Mouse (Mus musculus) embryonic facial prominence, embryonic 11.5 days (tissue): ENCODE data around the gene Kcnv2. TPM values are rescaled to one million over a fixed set of nuclear protein-coding genes. Genes with fewer than 3 reads are reported as not detected.

Experiments
- polyA plus RNA-seq: library from polyadenylated mRNA; unstranded; fragments of >200 nt; fragmentation: Nextera tagmentation; extraction: Ambion mirVana; gene quantifications from 2 replicates; pipeline ENCODE4 v1.2.1, GENCODE M21; 2014

The Kcnv2 gene
- polyA plus RNA-seq, 1 experiment from 2014 or later: 0.14 TPM

Other genes with a start within 250 kb of the Kcnv2 start
- 5.2 and 6.4 TPM in 2 replicates for gene Vldlr, start 106.1 kb upstream of the Kcnv2 start, polyA plus RNA-seq
- 94.8 and 110 TPM in 2 replicates for gene Pum3, start 107.2 kb downstream of the Kcnv2 start, polyA plus RNA-seq